ENCODE assay signal across 8 mouse cellular contexts in the genomic region with DNA sequence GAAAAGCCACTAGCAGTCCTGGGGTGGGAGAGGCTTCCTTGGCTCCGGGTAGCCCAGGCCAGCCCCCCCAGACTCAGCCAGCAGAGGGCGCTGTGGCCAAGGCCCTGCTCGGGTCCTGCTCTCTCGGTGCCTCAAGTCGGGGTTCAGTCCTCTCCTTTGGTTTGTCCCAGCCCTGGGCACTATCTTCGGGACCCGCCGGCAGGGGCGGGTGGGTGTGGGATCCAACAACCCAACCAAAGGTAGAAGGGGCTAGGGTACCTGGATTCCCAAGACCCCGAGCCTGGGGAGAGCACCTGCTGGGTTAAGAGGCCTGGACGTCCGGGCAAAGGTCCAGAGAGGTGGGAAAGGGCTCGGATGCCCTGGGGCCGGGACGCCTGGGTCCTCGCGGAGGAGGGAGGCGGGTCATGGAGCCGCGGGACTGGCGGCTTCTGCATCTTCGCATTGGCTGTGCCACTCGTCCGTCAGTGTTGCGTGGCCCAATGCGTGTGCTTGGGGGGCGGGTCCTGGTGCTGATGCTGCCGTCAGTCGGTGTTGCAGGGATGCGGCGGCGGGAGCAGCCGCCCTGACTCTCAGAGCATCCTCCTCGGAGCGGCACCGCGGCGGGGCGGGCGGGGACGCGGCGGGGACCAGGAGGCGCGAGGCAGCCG. TPM values are rescaled to one million over a fixed set of nuclear protein-coding genes. Genes with fewer than 3 reads are reported as not detected.
DNase-seq lines count a peak whose midpoint lies in the region; ATAC-seq and TF ChIP-seq lines count a peak whose summit lies in the region.

Gene Nrxn2, plus strand, starts transcription at position 499 of the 647 bp plus-strand sequence.

- peak within 1 kb of the TSS; percentile 62; the same call in 1 of the 2 replicates for H3K9ac ChIP-seq in ES-E14 (ENCODE audit: insufficient read depth, low read depth, low read length, poor library complexity, severe bottlenecking)
- H3K9ac ChIP-seq in forebrain, embryonic 14.5 days (ENCODE audit: low read length) = peak within 1 kb of the TSS; percentile 83
- H3K9ac ChIP-seq in liver, postnatal 0 days (replicated peaks) = peak within 1 kb of the TSS; percentile 34; the same call in 1 of the 2 replicates
- H3K9ac ChIP-seq in neural tube, embryonic 14.5 days (replicated peaks; ENCODE audit: low read depth, low read length) = peak within 1 kb of the TSS; percentile 80

- intact Hi-C loops in heart, postnatal 14 days (cut with DNase I) = loop anchor here (1.0 kb wide), 1 partner anchor 34 kb away; no protein-coding TSS in a partner anchor

- TF ChIP-seq CTCF in liver, postnatal 0 days (IDR thresholded peaks at IDR 0.05; ENCODE audit: low read depth) = peak; percentile 90
- TF ChIP-seq CTCF in testis, adult 2 months (IDR thresholded peaks at IDR 0.05; ENCODE audit: control insufficient read depth, insufficient read depth, insufficient replicate concordance, low read depth, low read length) = peak; percentile 84; the same call in 1 of the 2 replicates

- H3K4me3 ChIP-seq in ES-E14 (ENCODE audit: insufficient read depth in 1 of 2, low read depth in 1 of 2, low read length in 2 of 2, poor library complexity in 1 of 2, severe bottlenecking in 1 of 2) = peak within 1 kb of the TSS; percentile 63 to 98
- H3K4me3 ChIP-seq in forebrain, embryonic 14.5 days (ENCODE audit: low read depth, low read length) = peak within 1 kb of the TSS; percentile 67
- peak within 1 kb of the TSS; percentile 42 for H3K4me3 ChIP-seq in liver, postnatal 0 days (ENCODE audit: low read depth, low read length)
- H3K4me3 ChIP-seq in neural tube, embryonic 14.5 days (ENCODE audit: low read depth, low read length) = peak within 1 kb of the TSS; percentile 64
- H3K4me3 ChIP-seq in testis, adult 2 months (ENCODE audit: control insufficient read depth, low read depth, low read length) = peak within 1 kb of the TSS; percentile 75

- peak; percentile 85 for DNase-seq in ES-E14 (ENCODE audit: low read depth, low spot score)
- DNase-seq in cerebellum, adult 11 months = peak; percentile 95
- peak; percentile 98 for DNase-seq in forebrain, embryonic 14.5 days (ENCODE audit: low spot score)
- DNase-seq in heart, postnatal 14 days = peak; percentile 86 to 91
- DNase-seq in layer of hippocampus, adult 11-12 months (ENCODE audit: low spot score) = peak; percentile 94
- peak; percentile 87 for DNase-seq in liver, postnatal 0 days

- H3K27me3 ChIP-seq in forebrain, embryonic 14.5 days (replicated peaks; ENCODE audit: control insufficient read depth, insufficient read depth, low read length) = no peaks in the 10 kb centered on the region
- H3K27me3 ChIP-seq in liver, postnatal 0 days (ENCODE audit: insufficient read depth, low read length) = peaks cover 44% of the 10 kb centered on the region
- H3K27me3 ChIP-seq in neural tube, embryonic 14.5 days (ENCODE audit: control insufficient read depth, insufficient read depth, low read length) = no peaks in the 10 kb centered on the region
- no peaks in the 10 kb centered on the region for H3K27me3 ChIP-seq in testis, adult 2 months (ENCODE audit: control insufficient read depth, insufficient read depth, low read length)

- TF ChIP-seq EP300 in liver, postnatal 0 days (IDR thresholded peaks at IDR 0.05; ENCODE audit: low read depth) = no peak

- TF ChIP-seq POLR2A in testis, adult 2 months (IDR thresholded peaks at IDR 0.05; ENCODE audit: control insufficient read depth, low read depth, low read length) = no peak

- peak within 1 kb of the TSS; percentile 84 for H3K4me2 ChIP-seq in forebrain, embryonic 14.5 days (ENCODE audit: low read length)
- H3K4me2 ChIP-seq in liver, postnatal 0 days (ENCODE audit: low read depth, low read length) = peak within 1 kb of the TSS; percentile 81
- peak within 1 kb of the TSS; percentile 78 for H3K4me2 ChIP-seq in neural tube, embryonic 14.5 days (ENCODE audit: low read depth, low read length)

- H3K9me3 ChIP-seq in ES-E14 (ENCODE audit: control insufficient read depth, insufficient read depth, low read depth, low read length) = no peaks in the 10 kb centered on the region
- H3K9me3 ChIP-seq in forebrain, embryonic 14.5 days (replicated peaks; ENCODE audit: control insufficient read depth, low read length) = no peaks in the 10 kb centered on the region
- no peaks in the 10 kb centered on the region for H3K9me3 ChIP-seq in liver, postnatal 0 days (ENCODE audit: low read length)
- no peaks in the 10 kb centered on the region for H3K9me3 ChIP-seq in neural tube, embryonic 14.5 days (ENCODE audit: control insufficient read depth, low read length)

- WGBS in forebrain, embryonic 14.5 days = under 1% methylated on average over 45 of the region's 46 CpGs
- under 1% methylated on average over 34 of the region's 46 CpGs for WGBS in liver, postnatal 0 days (ENCODE audit: insufficient replicate concordance)
- 1% methylated on average over 35 of the region's 46 CpGs for WGBS in neural tube, embryonic 14.5 days

- ATAC-seq in forebrain, embryonic 14.5 days = peak; percentile 95
- peak; percentile 87 for ATAC-seq in liver, postnatal 0 days
- ATAC-seq in neural tube, embryonic 14.5 days (ENCODE audit: low read depth) = peak; percentile 93

- peaks cover 2% of the 10 kb centered on the region; the same call in 1 of the 2 replicates for H3K36me3 ChIP-seq in ES-E14 (ENCODE audit: control insufficient read depth, insufficient read depth, low read length, poor library complexity, severe bottlenecking)
- no peaks in the 10 kb centered on the region for H3K36me3 ChIP-seq in forebrain, embryonic 14.5 days (ENCODE audit: control insufficient read depth, insufficient read depth, low read length)
- no peaks in the 10 kb centered on the region for H3K36me3 ChIP-seq in liver, postnatal 0 days (replicated peaks; ENCODE audit: insufficient read depth, low read length)
- H3K36me3 ChIP-seq in neural tube, embryonic 14.5 days (ENCODE audit: control insufficient read depth, insufficient read depth, low read length) = no peaks in the 10 kb centered on the region
- H3K36me3 ChIP-seq in testis, adult 2 months (ENCODE audit: control insufficient read depth, insufficient read depth, low read length) = no peaks in the 10 kb centered on the region

- H3K4me1 ChIP-seq in ES-E14 (ENCODE audit: control insufficient read depth in 2 of 2, insufficient read depth in 2 of 2, low read length in 2 of 2, poor library complexity in 1 of 2) = peaks cover 9 to 38% of the 10 kb centered on the region in 2 experiments; a peak in 3 of 4 replicates
- peaks cover 57% of the 10 kb centered on the region for H3K4me1 ChIP-seq in forebrain, embryonic 14.5 days (ENCODE audit: control insufficient read depth, insufficient read depth, low read length)
- peaks cover 6% of the 10 kb centered on the region; the same call in 1 of the 2 replicates for H3K4me1 ChIP-seq in liver, postnatal 0 days (ENCODE audit: insufficient read depth)
- H3K4me1 ChIP-seq in neural tube, embryonic 14.5 days (ENCODE audit: control insufficient read depth, insufficient read depth, low read length) = peaks cover 47% of the 10 kb centered on the region
- H3K4me1 ChIP-seq in testis, adult 2 months (ENCODE audit: control insufficient read depth, insufficient read depth, low read length) = peaks cover 3% of the 10 kb centered on the region

- in situ Hi-C loops in ES-E14 (cut with MboI; ENCODE audit: low sequenced_read_pairs in 2 of 2, unreplicated experiment in 2 of 2) = no loop called here

- peak within 1 kb of the TSS; percentile 80; the same call in 1 of the 2 replicates for H3K27ac ChIP-seq in ES-E14 (ENCODE audit: insufficient read depth, low read depth, low read length, poor library complexity, severe bottlenecking)
- peak within 1 kb of the TSS; percentile 91 for H3K27ac ChIP-seq in forebrain, embryonic 14.5 days (ENCODE audit: low read depth, low read length)
- H3K27ac ChIP-seq in liver, postnatal 0 days (ENCODE audit: low read depth) = no peak within 1 kb of the TSS
- peak within 1 kb of the TSS; percentile 92 for H3K27ac ChIP-seq in neural tube, embryonic 14.5 days (ENCODE audit: low read depth, low read length)
- no peak within 1 kb of the TSS for H3K27ac ChIP-seq in testis, adult 2 months (ENCODE audit: control insufficient read depth, insufficient read depth, low read depth, low read length)

TF ChIP-seq in ES-E14, 5 proteins besides CTCF, POLR2A, EP300 and RAD21:
- 0 out of 2 replicates have a peak, but pooled peaks have one; percentile 1 for TF ChIP-seq ZC3H11A (IDR thresholded peaks at IDR 0.05; ENCODE audit: borderline replicate concordance, low read depth, low read length)
- peak; percentile 82 for TF ChIP-seq CHD2 (IDR thresholded peaks at IDR 0.05; ENCODE audit: low read depth, low read length)
- no peak for TF ChIP-seq ZNF384 (IDR thresholded peaks at IDR 0.05; ENCODE audit: low read depth, low read length)
- TF ChIP-seq MAFK (IDR thresholded peaks at IDR 0.05; ENCODE audit: insufficient read depth, low read depth, low read length) = 0 out of 2 replicates have a peak, but pooled peaks have one; percentile 5
- TF ChIP-seq HCFC1 (IDR thresholded peaks at IDR 0.05; ENCODE audit: borderline replicate concordance, insufficient read depth, low read length) = 0 out of 2 replicates have a peak, but pooled peaks have one; percentile 58

RNA-seq across cellular contexts. Expression of gene Nrxn2, which starts in this region (rescaled TPM):
- 9.5 and 17.1 TPM in 2 replicates for total RNA-seq in ES-E14 (2012; rRNA removed)
- polyA plus RNA-seq in forebrain, embryonic 14.5 days (2014; fragmentation: Nextera tagmentation; extraction: Ambion mirVana) = 39.5 and 41.7 TPM in 2 replicates
- total RNA-seq in heart, postnatal 14 days (2021) = 1 to 10 TPM; 5.2 to 5.9 TPM
- polyA plus RNA-seq in liver, postnatal 0 days (2015; fragmentation: Nextera tagmentation; extraction: Ambion mirVana) = 0.96 and 0.97 TPM in 2 replicates
- 46.3 and 66.5 TPM in 2 replicates for polyA plus RNA-seq in neural tube, embryonic 14.5 days (2014; fragmentation: Nextera tagmentation; extraction: Ambion mirVana)
- polyA plus RNA-seq in testis, adult 2 months (2012; rRNA removed) = 2.5 and 3.2 TPM in 2 replicates

Comparison
In these comparisons a context has a peak if more than half of its experiments do, and no peak if none do; other contexts are left out.
1. Peak in DNase-seq, ATAC-seq, H3K4me3 ChIP-seq, H3K9ac ChIP-seq and H3K4me2 ChIP-seq in liver, postnatal 0 days; RNA of the gene not detected or under 1 TPM.
2. H3K27ac ChIP-seq: peak in ES-E14 (single experiment), forebrain, embryonic 14.5 days (single experiment) and neural tube, embryonic 14.5 days (single experiment); none in liver, postnatal 0 days (single experiment) and testis, adult 2 months (single experiment).
3. Peak in every context shown above with its lines, with median percentiles within 50 percentile points of each other: DNase-seq, H3K4me3 ChIP-seq, H3K9ac ChIP-seq, ATAC-seq and H3K4me2 ChIP-seq.